19 mouse cellular contexts compared by ENCODE assay signal in genomic region chr4:125290761-125291160, GRCm38 (mm10).
"Had no signal": no experiment of that assay in that cellular context is flagged by ENCODE, and none has a peak within 500 bp of the region (broad histone marks: within the 10 kb centered on the region; RNA-seq: fewer than 3 reads in every experiment).

No protein-coding gene starts in this region.

- H3K4me1 ChIP-seq: liver, embryonic 15.5 days had no signal

- ATAC-seq: liver, postnatal 0 days; midbrain, embryonic 16.5 days had no signal

- DNase-seq: liver, postnatal 0 days; lung, embryonic 14.5 days; lung, postnatal 10 days; lung, postnatal 4 days; midbrain, embryonic 14.5 days; retina, postnatal 1 day; right cerebral cortex, adult 18-20 months; right cerebral cortex, postnatal 25 days; right cerebral cortex, postnatal 4 days; spleen, adult 18-20 months; thymus, adult 2 months; thymus, postnatal 25 days; thymus, postnatal 4 days had no signal

- H3K4me3 ChIP-seq: liver, embryonic 15.5 days; midbrain, embryonic 10.5 days; myocyte; neural tube, embryonic 13.5 days; neural tube, embryonic 15.5 days had no signal

- H3K27ac ChIP-seq: liver, embryonic 15.5 days; midbrain, embryonic 10.5 days; neural tube, embryonic 15.5 days had no signal
